Mouse (Mus musculus): ENCODE data around the gene Nsf. TPM values are rescaled to one million over a fixed set of nuclear protein-coding genes. Genes with fewer than 3 reads are reported as not detected.
"Not testable (repeated sequence)": the region's sequence is repeated elsewhere in the genome, so short reads cannot be mapped to it uniquely, and the experiment has no call there.

Nsf gene
- 99.6 and 128 TPM in 2 replicates for polyA plus RNA-seq (2015; fragmentation: Nextera tagmentation; extraction: Ambion mirVana)

- Histone ChIP-seq H3K4me1 (replicated peaks; ENCODE audit: control insufficient read depth, insufficient read depth, low read length) (peaks cover 15% of the 10 kb centered on the region), H3K4me3 (replicated peaks; ENCODE audit: low read length) (peak within 1 kb of the TSS; percentile 86), H3K4me2 (ENCODE audit: low read length) (peak within 1 kb of the TSS; percentile 73), H3K9ac (replicated peaks; ENCODE audit: low read depth, low read length) (peak within 1 kb of the TSS; percentile 87), H3K27ac (ENCODE audit: low read length) (peak within 1 kb of the TSS; percentile 73), H3K27me3 (replicated peaks; ENCODE audit: control insufficient read depth, insufficient read depth, low read length) (no peaks in the 10 kb centered on the region), H3K36me3 (ENCODE audit: control insufficient read depth, insufficient read depth) (no peaks in the 10 kb centered on the region), H3K9me3 (ENCODE audit: control insufficient read depth, low read length) (no peaks in the 10 kb centered on the region)
- peak; percentile 97 for ATAC-seq
- WGBS, result under 1% methylated on average over 52 of the region's 53 CpGs
These were observed at the start of gene Nsf for GRCm38 (mm10) chr11:103953896-103954292. TSS of gene Nsf (minus strand) at chr11:103954056.

DNA sequence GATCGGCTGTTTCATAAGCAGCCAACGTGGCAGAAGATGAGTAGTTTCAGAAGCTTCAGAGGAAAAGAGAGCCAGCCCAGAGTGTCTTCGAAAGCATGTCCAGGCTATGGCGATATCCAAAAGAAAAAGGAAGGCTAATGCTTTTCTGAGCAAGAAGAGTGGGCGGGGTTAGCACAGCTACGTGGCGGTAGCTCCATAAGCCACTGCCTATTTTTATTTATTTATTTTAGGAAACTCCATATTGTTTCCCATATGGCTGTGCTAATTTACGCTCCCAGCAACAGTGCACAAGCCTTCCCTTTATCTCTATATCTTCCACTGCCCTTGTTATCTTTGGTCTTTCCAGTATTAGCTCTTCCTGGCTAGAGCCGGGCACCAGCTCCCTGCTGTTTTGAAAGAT is 49.5 kb upstream of the Nsf start:
- Histone ChIP-seq H3K9ac (replicated peaks; ENCODE audit: low read depth, low read length) (no peak overlapping the region), H3K9me3 (ENCODE audit: control insufficient read depth, low read length) (no peaks in the 10 kb centered on the region), H3K36me3 (ENCODE audit: control insufficient read depth, insufficient read depth) (no peaks in the 10 kb centered on the region), H3K4me2 (ENCODE audit: low read length) (no peak overlapping the region), H3K27ac (ENCODE audit: low read length) (no peak overlapping the region), H3K27me3 (replicated peaks; ENCODE audit: control insufficient read depth, insufficient read depth, low read length) (no peaks in the 10 kb centered on the region), H3K4me1 (replicated peaks; ENCODE audit: control insufficient read depth, insufficient read depth, low read length) (no peaks in the 10 kb centered on the region), H3K4me3 (replicated peaks; ENCODE audit: low read length) (no peak overlapping the region)
- 64% methylated on average over 9 of the region's 9 CpGs for WGBS
- no peak for ATAC-seq

DNA sequence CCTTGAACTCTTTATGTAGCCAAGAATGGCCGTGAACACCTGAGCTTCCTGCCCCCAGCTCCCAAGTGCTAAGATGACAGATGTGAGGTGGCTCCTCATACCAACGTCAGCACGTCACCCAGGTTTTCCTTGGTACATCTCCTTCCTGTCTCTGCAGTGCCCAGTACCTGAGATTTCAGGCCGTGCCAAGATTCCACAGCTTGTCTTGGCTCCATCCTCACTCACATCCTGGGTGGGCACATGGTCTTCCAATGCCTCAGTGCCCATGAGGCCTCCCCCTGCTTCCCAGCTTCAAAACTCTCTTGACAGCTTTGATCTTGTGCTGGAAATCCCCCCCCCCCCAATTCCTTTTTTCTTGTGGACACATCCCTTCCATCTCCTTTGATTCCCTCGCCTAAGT is 48.3 kb upstream of the Nsf start:
- no peaks in the 10 kb centered on the region for H3K9me3 ChIP-seq (ENCODE audit: control insufficient read depth, low read length)

GRCm38 (mm10) chr11:104001395-104001955 is 47.6 kb upstream of the Nsf start:
- Histone ChIP-seq H3K27me3 (replicated peaks; ENCODE audit: control insufficient read depth, insufficient read depth, low read length) (no peaks in the 10 kb centered on the region), H3K9me3 (ENCODE audit: control insufficient read depth, low read length) (no peaks in the 10 kb centered on the region), H3K4me2 (ENCODE audit: low read length) (no peak overlapping the region), H3K27ac (ENCODE audit: low read length) (no peak overlapping the region), H3K9ac (replicated peaks; ENCODE audit: low read depth, low read length) (no peak overlapping the region), H3K36me3 (ENCODE audit: control insufficient read depth, insufficient read depth) (no peaks in the 10 kb centered on the region), H3K4me3 (replicated peaks; ENCODE audit: low read length) (no peak overlapping the region), H3K4me1 (replicated peaks; ENCODE audit: control insufficient read depth, insufficient read depth, low read length) (no peaks in the 10 kb centered on the region)
- ATAC-seq, result no peak
- 84% methylated on average over 12 of the region's 12 CpGs for WGBS

More for the DNA sequence above, 48.3 kb upstream of the Nsf start:
- no peak for ATAC-seq
- Histone ChIP-seq H3K4me3 (replicated peaks; ENCODE audit: low read length) (no peak overlapping the region), H3K4me2 (ENCODE audit: low read length) (no peak overlapping the region), H3K27ac (ENCODE audit: low read length) (no peak overlapping the region), H3K9ac (replicated peaks; ENCODE audit: low read depth, low read length) (no peak overlapping the region), H3K27me3 (replicated peaks; ENCODE audit: control insufficient read depth, insufficient read depth, low read length) (no peaks in the 10 kb centered on the region), H3K4me1 (replicated peaks; ENCODE audit: control insufficient read depth, insufficient read depth, low read length) (no peaks in the 10 kb centered on the region), H3K36me3 (ENCODE audit: control insufficient read depth, insufficient read depth) (no peaks in the 10 kb centered on the region)
- 86% methylated on average over 5 of the region's 5 CpGs for WGBS

DNA sequence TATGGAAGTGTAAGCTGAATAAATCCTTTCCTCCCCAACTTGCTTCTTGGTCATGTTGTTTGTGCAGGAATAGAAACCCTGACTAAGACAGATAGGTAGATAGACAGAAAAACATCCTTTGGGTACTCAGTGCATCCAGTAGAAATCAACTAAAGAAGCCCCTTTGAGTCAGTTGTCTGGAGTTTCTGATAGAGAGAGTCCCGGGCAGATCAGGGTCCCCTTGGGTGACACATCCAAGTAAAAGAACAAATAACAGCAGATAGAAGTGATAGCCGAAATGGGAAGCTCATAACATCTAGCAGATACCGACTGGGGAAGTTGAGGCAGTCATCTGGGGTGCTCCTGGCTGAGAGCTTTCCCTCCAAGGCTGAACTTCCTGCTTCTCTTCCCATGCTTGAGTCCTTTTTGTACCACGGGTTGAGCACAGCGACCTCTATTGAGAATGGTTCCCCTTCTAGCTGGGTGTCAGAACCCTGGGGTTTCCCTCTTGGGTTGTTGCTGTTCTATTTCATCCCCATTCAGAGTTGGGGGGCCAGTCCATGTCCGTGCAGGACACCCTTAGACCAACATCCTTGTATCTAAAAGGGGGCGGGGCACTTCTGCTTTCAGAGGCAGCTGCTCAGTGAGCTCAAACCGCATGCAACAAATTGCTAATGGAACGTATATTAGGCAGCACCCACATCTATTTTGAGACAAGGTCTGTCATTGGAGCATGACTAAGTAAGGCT is 47.0 kb upstream of the Nsf start:
- Histone ChIP-seq H3K27ac (ENCODE audit: low read length) (no peak overlapping the region), H3K9ac (replicated peaks; ENCODE audit: low read depth, low read length) (no peak overlapping the region), H3K36me3 (ENCODE audit: control insufficient read depth, insufficient read depth) (no peaks in the 10 kb centered on the region), H3K4me3 (replicated peaks; ENCODE audit: low read length) (no peak overlapping the region), H3K27me3 (replicated peaks; ENCODE audit: control insufficient read depth, insufficient read depth, low read length) (no peaks in the 10 kb centered on the region), H3K4me1 (replicated peaks; ENCODE audit: control insufficient read depth, insufficient read depth, low read length) (no peaks in the 10 kb centered on the region), H3K4me2 (ENCODE audit: low read length) (no peak overlapping the region), H3K9me3 (ENCODE audit: control insufficient read depth, low read length) (no peaks in the 10 kb centered on the region)
- 75% methylated on average over 9 of the region's 9 CpGs for WGBS
- no peak for ATAC-seq

- Histone ChIP-seq H3K27me3 (replicated peaks; ENCODE audit: control insufficient read depth, insufficient read depth, low read length) (no peaks in the 10 kb centered on the region), H3K4me2 (ENCODE audit: low read length) (no peak overlapping the region), H3K4me1 (replicated peaks; ENCODE audit: control insufficient read depth, insufficient read depth, low read length) (no peaks in the 10 kb centered on the region), H3K27ac (ENCODE audit: low read length) (no peak overlapping the region), H3K36me3 (ENCODE audit: control insufficient read depth, insufficient read depth) (no peaks in the 10 kb centered on the region), H3K4me3 (replicated peaks; ENCODE audit: low read length) (no peak overlapping the region), H3K9me3 (ENCODE audit: control insufficient read depth, low read length) (no peaks in the 10 kb centered on the region), H3K9ac (replicated peaks; ENCODE audit: low read depth, low read length) (no peak overlapping the region)
- WGBS, result 70% methylated on average over 5 of the region's 5 CpGs
- no peak for ATAC-seq
These were observed 44.9 kb upstream of the Nsf start for GRCm38 (mm10) chr11:103998737-103999136.

DNA sequence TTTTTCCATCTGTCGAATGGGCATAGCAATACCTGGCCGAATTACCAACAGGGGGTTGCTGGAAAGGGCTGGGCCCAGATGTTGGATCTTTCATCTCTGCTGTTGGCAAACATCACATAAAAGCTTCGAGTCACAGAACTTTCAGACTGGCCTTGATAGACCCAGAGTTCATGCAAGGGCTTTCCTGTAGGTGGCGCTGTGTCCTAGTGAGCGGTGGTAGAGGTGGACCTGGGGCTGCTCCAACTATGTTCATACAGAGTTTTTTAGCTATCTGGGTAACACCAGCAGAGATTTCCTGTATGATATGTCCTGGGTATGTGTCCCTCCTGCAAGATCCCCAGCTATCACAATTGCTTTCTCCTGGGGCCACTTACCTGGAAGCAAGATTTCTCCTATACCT is 43.5 kb upstream of the Nsf start:
- H3K4me3 ChIP-seq (replicated peaks; ENCODE audit: low read length), result no peak overlapping the region
- H3K4me1 ChIP-seq (replicated peaks; ENCODE audit: control insufficient read depth, insufficient read depth, low read length), result no peaks in the 10 kb centered on the region
- H3K9me3 ChIP-seq (ENCODE audit: control insufficient read depth, low read length), result no peaks in the 10 kb centered on the region
- ATAC-seq, result peak; percentile 49; the same call in 1 of the 2 replicates
- H3K4me2 ChIP-seq (ENCODE audit: low read length), result no peak overlapping the region
- no peak overlapping the region for H3K9ac ChIP-seq (replicated peaks; ENCODE audit: low read depth, low read length)
- 16% methylated on average over 5 of the region's 5 CpGs for WGBS
- no peak overlapping the region for H3K27ac ChIP-seq (ENCODE audit: low read length)
- H3K27me3 ChIP-seq (replicated peaks; ENCODE audit: control insufficient read depth, insufficient read depth, low read length), result no peaks in the 10 kb centered on the region
- H3K36me3 ChIP-seq (ENCODE audit: control insufficient read depth, insufficient read depth), result no peaks in the 10 kb centered on the region

DNA sequence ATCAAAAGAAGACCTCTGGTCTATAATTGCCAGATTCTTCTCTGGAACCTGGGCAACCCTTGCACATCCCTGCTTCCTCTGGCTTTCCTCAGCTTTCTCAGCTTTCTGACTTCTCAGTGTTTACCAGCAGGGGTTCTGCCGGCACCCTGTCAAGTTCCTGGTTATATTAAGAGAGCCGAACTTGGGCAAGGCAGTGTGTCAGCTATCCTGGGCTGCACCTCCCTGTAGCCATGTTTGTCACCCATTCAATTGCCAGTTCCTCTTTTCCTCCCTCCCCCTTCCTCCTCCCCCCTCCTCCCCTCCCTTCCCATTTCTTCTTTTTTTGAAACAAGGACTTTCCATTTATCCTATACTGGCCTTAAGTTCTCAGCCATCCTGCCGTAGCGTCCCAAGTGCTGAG is 38.8 kb upstream of the Nsf start:
- no peak for ATAC-seq
- no peak overlapping the region for H3K27ac ChIP-seq (ENCODE audit: low read length)
- no peaks in the 10 kb centered on the region for H3K9me3 ChIP-seq (ENCODE audit: control insufficient read depth, low read length)
- no peak overlapping the region for H3K9ac ChIP-seq (replicated peaks; ENCODE audit: low read depth, low read length)
- 80% methylated on average over 4 of the region's 4 CpGs for WGBS
- H3K4me2 ChIP-seq (ENCODE audit: low read length), result no peak overlapping the region
- H3K36me3 ChIP-seq (ENCODE audit: control insufficient read depth, insufficient read depth), result no peaks in the 10 kb centered on the region
- H3K27me3 ChIP-seq (replicated peaks; ENCODE audit: control insufficient read depth, insufficient read depth, low read length), result no peaks in the 10 kb centered on the region
- no peak overlapping the region for H3K4me3 ChIP-seq (replicated peaks; ENCODE audit: low read length)
- H3K4me1 ChIP-seq (replicated peaks; ENCODE audit: control insufficient read depth, insufficient read depth, low read length), result no peaks in the 10 kb centered on the region

DNA sequence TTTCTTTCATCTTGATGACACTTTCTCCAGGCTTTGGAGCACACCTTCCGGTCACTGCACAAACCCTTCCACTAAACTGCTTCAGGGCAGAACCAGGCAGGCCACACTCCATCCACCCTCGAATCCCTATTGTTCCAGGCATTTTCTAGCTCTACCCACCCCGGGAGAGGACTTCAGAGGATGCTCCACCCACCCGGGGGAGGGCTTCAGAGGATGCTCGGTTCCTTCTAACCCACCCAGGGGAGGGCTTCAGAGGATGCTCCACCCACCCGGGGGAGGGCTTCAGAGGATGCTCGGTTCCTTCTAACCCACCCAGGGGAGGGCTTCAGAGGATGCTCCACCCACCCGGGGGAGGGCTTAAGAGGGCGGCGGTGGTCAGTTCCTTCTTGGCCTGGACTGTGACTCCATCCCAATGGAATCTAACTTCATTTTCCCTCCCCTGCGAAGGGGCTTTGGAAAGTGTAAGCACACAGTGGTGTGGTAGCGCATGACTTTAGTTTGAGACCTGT is 36.2 kb upstream of the Nsf start:
- WGBS, result 8% methylated on average over 12 of the region's 12 CpGs
- not testable (repeated sequence) for H3K9ac ChIP-seq (replicated peaks; ENCODE audit: low read depth, low read length); H3K27ac ChIP-seq (ENCODE audit: low read length); H3K4me3 ChIP-seq (replicated peaks; ENCODE audit: low read length); H3K36me3 ChIP-seq (ENCODE audit: control insufficient read depth, insufficient read depth); H3K4me1 ChIP-seq (replicated peaks; ENCODE audit: control insufficient read depth, insufficient read depth, low read length); H3K27me3 ChIP-seq (replicated peaks; ENCODE audit: control insufficient read depth, insufficient read depth, low read length); H3K9me3 ChIP-seq (ENCODE audit: control insufficient read depth, low read length); H3K4me2 ChIP-seq (ENCODE audit: low read length)
- peak; percentile 72 for ATAC-seq

Measured in forebrain, embryonic 16.5 days (tissue).